14 mouse cellular contexts compared by ENCODE assay signal in the genomic region with DNA sequence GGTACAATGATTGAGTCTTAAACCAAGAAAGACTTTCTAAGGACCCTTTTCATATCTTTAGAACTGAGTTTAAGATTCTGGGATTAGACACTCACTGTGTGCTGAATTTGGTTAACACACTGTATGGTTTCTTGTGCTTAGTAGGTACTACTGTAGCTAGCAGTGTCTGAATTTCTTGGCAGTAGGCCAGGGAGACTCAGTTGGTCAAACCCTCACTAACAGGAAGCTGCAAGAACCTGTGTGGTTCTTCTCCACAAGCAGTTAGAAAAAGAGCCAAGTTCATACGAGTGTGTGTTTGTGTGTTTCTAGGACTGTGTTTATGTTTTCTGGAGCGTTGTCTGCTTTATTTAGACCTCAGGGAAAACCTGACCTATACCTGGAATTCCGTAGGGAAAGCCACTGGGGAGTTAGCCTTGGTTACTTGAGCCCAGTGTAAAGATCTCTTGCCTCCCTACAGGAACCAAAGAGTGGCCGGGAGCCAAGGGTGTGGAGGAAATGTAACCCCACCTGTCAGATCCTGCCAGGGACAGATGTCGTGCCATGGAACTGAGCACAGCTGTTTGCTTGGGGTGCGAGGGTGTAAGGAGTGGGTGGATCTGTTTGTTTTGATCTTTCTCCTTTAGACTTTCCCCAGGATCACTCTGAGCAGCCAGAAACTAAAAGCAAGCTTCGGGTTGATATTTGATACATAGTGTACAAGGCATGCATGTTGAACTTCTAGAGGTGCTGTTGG. TPM values are rescaled to one million over a fixed set of nuclear protein-coding genes. Genes with fewer than 3 reads are reported as not detected.
DNase-seq lines count a peak whose midpoint lies in the region; ATAC-seq and TF ChIP-seq lines count a peak whose summit lies in the region.
"Had no signal": no experiment of that assay in that cellular context is flagged by ENCODE, and none has a peak within 500 bp of the region (broad histone marks: within the 10 kb centered on the region; RNA-seq: fewer than 3 reads in every experiment).

No protein-coding gene starts in this region.

- no peaks in the 10 kb centered on the region for H3K4me1 ChIP-seq in midbrain, embryonic 14.5 days (ENCODE audit: control insufficient read depth, insufficient read depth, low read length)
- H3K4me1 ChIP-seq: limb, embryonic 12.5 days; neural tube, embryonic 13.5 days had no signal

- no peaks in the 10 kb centered on the region for H3K9me3 ChIP-seq in midbrain, embryonic 14.5 days (ENCODE audit: control insufficient read depth, low read length)
- H3K9me3 ChIP-seq: limb, embryonic 12.5 days; neural tube, embryonic 13.5 days had no signal

- no peak overlapping the region for H3K27ac ChIP-seq in gastrocnemius, adult 2 months
- H3K27ac ChIP-seq in midbrain, embryonic 14.5 days (replicated peaks; ENCODE audit: low read depth, low read length), result no peak overlapping the region
- H3K27ac ChIP-seq: limb, embryonic 12.5 days; neural tube, embryonic 13.5 days had no signal

- no peak for ATAC-seq in midbrain, embryonic 14.5 days (ENCODE audit: low FRiP score, low TSS enrichment)

- no peak for TF ChIP-seq CTCF in gastrocnemius, adult 2 months (IDR thresholded peaks at IDR 0.05)

- 10% methylated on average over 7 of the region's 7 CpGs for WGBS in large intestine, adult 2 months
- WGBS in midbrain, embryonic 14.5 days, result 79% methylated on average over 7 of the region's 7 CpGs

- no peak overlapping the region for H3K9ac ChIP-seq in midbrain, embryonic 14.5 days (replicated peaks; ENCODE audit: low read length)
- H3K9ac ChIP-seq: limb, embryonic 12.5 days; neural tube, embryonic 13.5 days had no signal

- no peaks in the 10 kb centered on the region for H3K27me3 ChIP-seq in splenic B cell, adult 2 months (ENCODE audit: control insufficient read depth, insufficient read depth, low read length, poor library complexity, severe bottlenecking)
- H3K27me3 ChIP-seq in midbrain, embryonic 14.5 days (ENCODE audit: control insufficient read depth, insufficient read depth, low read length), result no peaks in the 10 kb centered on the region
- H3K27me3 ChIP-seq: limb, embryonic 12.5 days; neural tube, embryonic 13.5 days had no signal

- intact Hi-C loops in gastrocnemius, adult 2 months (cut with DNase I), result no loop called here

- no peaks in the 10 kb centered on the region for H3K36me3 ChIP-seq in splenic B cell, adult 2 months (ENCODE audit: control insufficient read depth, insufficient read depth, low read length, poor library complexity, severe bottlenecking)
- H3K36me3 ChIP-seq in midbrain, embryonic 14.5 days (ENCODE audit: control insufficient read depth, insufficient read depth, low read length), result no peaks in the 10 kb centered on the region
- H3K36me3 ChIP-seq: limb, embryonic 12.5 days; neural tube, embryonic 13.5 days had no signal

- DNase-seq in gastrocnemius, adult 2 months, result peak; percentile 71
- DNase-seq in gastrocnemius, postnatal 4 days (ENCODE audit: low spot score in 2 of 2), result no peak
- peak; percentile 29 to 51 for DNase-seq in spleen, postnatal 36 days (ENCODE audit: low spot score in 2 of 2)
- no peak for DNase-seq in spleen, adult 18-20 months
- peak; percentile 87 for DNase-seq in large intestine, adult 2 months (ENCODE audit: low read depth, low spot score)
- DNase-seq in splenic B cell, adult 2 months (ENCODE audit: low read depth, low spot score), result peak; percentile 30
- DNase-seq in midbrain, embryonic 14.5 days, result no peak
- DNase-seq in right cerebral cortex, postnatal 25 days, result no peak
- DNase-seq: cerebellum, adult 8-10 months; right cerebral cortex, postnatal 4 days had no signal

- no peak overlapping the region for H3K4me2 ChIP-seq in midbrain, embryonic 14.5 days (ENCODE audit: low read length)
- H3K4me2 ChIP-seq: limb, embryonic 12.5 days; neural tube, embryonic 13.5 days had no signal

- peak overlapping the region; percentile 26 for H3K4me3 ChIP-seq in gastrocnemius, adult 2 months
- H3K4me3 ChIP-seq in midbrain, embryonic 14.5 days (replicated peaks; ENCODE audit: low read depth, low read length), result no peak overlapping the region
- H3K4me3 ChIP-seq: limb, embryonic 12.5 days; neural tube, embryonic 13.5 days had no signal

RNA-seq across cellular contexts. Expression of a gene that starts 10.3 kb away (rescaled TPM):
- 1 to 10 TPM; 3.3 to 3.7 TPM for total RNA-seq in gastrocnemius, adult 2 months (2021)
- 100 to 1,000 TPM in 1 of 2 experiments, 10 to 100 TPM in 1; 91.1 to 101 TPM for total RNA-seq in gastrocnemius, postnatal 4 days (2021)
- polyA plus RNA-seq in large intestine, adult 2 months (2012; rRNA removed), result 8.2 and 15.1 TPM in 2 replicates
- polyA plus RNA-seq in midbrain, embryonic 14.5 days (2014; fragmentation: Nextera tagmentation; extraction: Ambion mirVana), result 6.4 and 7.1 TPM in 2 replicates

RNA-seq across cellular contexts. Expression of a gene that starts 46.7 kb away (rescaled TPM):
- not detected for total RNA-seq in gastrocnemius, adult 2 months (2021)
- 1 to 10 TPM in 1 of 2 experiments, under 1 TPM in 1; 0.98 to 1.0 TPM for total RNA-seq in gastrocnemius, postnatal 4 days (2021)
- not detected in 2 replicates for polyA plus RNA-seq in large intestine, adult 2 months (2012; rRNA removed)
- not detected in 2 replicates for polyA plus RNA-seq in midbrain, embryonic 14.5 days (2014; fragmentation: Nextera tagmentation; extraction: Ambion mirVana)
- total RNA-seq: adrenal gland, postnatal 4 days; megakaryocyte, adult 5-6 weeks had no signal
- polyA plus RNA-seq: limb, embryonic 12.5 days; neural tube, embryonic 13.5 days had no signal

Comparison
In these comparisons a context has a peak if more than half of its experiments do, and no peak if none do; other contexts are left out.
1. DNase-seq: peak in gastrocnemius, adult 2 months (single experiment), spleen, postnatal 36 days (2 of 2), large intestine, adult 2 months (single experiment) and splenic B cell, adult 2 months (single experiment); none in gastrocnemius, postnatal 4 days (0 of 2), spleen, adult 18-20 months (0 of 2), midbrain, embryonic 14.5 days (single experiment) and right cerebral cortex, postnatal 25 days (single experiment).
2. RNA of a gene that starts 10.3 kb away (total RNA-seq): 91.1 to 101 TPM in gastrocnemius, postnatal 4 days; 3.3 to 3.7 TPM in gastrocnemius, adult 2 months; every median in the first group is over 10 times any median in the second.